Mouse (Mus musculus): ENCODE results near the gene Sept4.

GRCm38 (mm10) chr11:87603571-87603970, 34.9 kb downstream of the Sept4 start:
- TF ChIP-seq CTCF (IDR thresholded peaks at IDR 0.05; ENCODE audit: low read depth) (no peak), EP300 (optimal IDR thresholded peaks at IDR 0.05) (no peak)
